Mouse (Mus musculus) kidney, embryonic 14.5 days (tissue): ENCODE results near the gene Foxd3. TPM values are rescaled to one million over a fixed set of nuclear protein-coding genes. Genes with fewer than 3 reads are reported as not detected.

Source experiments
- microRNA-seq: library from miRNA; unstranded; fragments of <30 nt; microRNA quantifications from one replicate; pipeline ENCODE4, GENCODE M21; 2016
- polyA plus RNA-seq: library from polyadenylated mRNA; unstranded; fragments of >200 nt; fragmentation: Nextera tagmentation; extraction: Ambion mirVana; gene quantifications from 2 replicates; pipeline ENCODE4 v1.2.1, GENCODE M21; 2014

Foxd3 gene
- polyA plus RNA-seq, 1 experiment from 2014 or later: not detected

Small RNA genes within 50 kb of the gene (microRNA-seq; reads per million reads assigned to microRNA genes)
- gene Gm23366: not detected

Other genes starting within 250 kb of the Foxd3 start
- gene Alg6, start 59.4 kb downstream of the Foxd3 start, polyA plus RNA-seq: 27.2 and 34.1 TPM in 2 replicates
- 23.7 and 28.6 TPM in 2 replicates for gene Efcab7, start 172.9 kb downstream of the Foxd3 start, polyA plus RNA-seq